Mouse (Mus musculus) left cerebral cortex, adult 18-20 months (tissue): ENCODE data around the gene Hook2. TPM values are rescaled to one million over a fixed set of nuclear protein-coding genes. Genes with fewer than 3 reads are reported as not detected.

Experiments
- DNase-seq, 2 experiments: peaks; one replicate each; pipeline ENCODE4 v3.0.0; 2021 to 2022; ENCODE audit warnings: low spot score in 2 of 2, mixed read lengths in 1 of 2
- total RNA-seq, 2 experiments: library from RNA; stranded (reverse); gene quantifications; 2 replicates each; pipeline ENCODE4 v1.2.3; 2021

The Hook2 gene
- total RNA-seq, 2 experiments from 2014 or later: 9.6 to 9.7 TPM

DNA sequence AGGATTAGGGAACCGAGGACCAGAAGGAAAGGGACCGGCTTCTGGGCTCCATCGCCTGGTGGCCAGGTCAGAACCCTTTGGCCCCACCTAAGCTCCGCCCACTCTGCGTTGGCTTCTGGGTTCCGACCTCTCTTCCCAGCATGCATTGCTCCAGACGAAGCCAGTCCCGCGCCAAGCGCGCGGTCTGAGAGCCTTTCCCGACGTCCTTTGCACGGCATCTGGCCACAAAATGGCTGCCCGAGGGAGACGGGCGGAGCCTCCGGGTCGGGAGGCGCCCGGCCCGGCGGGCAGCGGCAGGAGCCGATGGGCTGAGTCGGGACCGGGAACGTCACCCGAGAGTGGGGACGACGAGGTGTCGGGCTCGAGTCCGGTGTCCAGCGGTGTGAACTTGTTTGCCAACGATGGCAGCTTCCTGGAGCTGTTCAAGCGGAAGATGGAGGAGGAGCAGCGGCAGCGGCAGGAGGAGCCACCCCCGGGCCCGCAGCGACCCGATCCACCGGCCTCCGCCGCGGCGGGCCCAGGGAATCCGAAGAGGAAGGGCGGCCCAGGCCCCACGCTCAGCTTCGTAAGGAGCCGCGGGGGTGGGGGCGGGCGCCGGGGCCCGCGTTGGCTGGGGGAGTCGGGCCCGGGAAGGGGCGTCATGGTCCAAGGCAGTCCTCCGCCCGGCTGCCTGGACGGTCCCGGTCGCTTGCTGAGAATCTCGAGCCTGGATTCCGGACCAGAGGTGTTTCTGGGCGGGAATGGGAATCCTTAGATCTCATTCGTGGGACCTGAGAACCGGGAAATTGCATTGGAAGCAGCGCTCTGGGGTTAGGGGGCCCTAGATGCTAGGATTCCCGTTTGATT lies 36.5 kb downstream of the Hook2 start, which contains the start of gene Trir:
TSS of gene Trir (plus strand) at position 154 of the 846 bp plus-strand sequence.
- peak; percentile 95 to 96 for DNase-seq

DNA sequence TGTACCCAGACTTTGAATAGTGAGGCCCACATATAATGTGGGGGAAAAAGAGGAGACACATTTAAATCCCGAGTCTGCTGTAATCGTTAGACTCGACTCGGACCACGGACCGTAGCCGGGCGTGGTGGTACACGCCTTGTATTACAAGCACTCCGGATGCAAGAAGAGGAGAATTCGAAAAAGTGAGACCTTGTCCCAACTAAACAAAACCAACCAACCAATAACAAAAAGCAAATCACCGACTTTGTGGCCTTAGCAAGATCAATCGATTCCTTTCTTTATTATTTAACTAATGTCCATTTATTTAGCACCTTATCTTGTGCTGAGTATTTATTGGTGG lies 37.1 kb downstream of the Hook2 start:
- DNase-seq: no peak

DNA sequence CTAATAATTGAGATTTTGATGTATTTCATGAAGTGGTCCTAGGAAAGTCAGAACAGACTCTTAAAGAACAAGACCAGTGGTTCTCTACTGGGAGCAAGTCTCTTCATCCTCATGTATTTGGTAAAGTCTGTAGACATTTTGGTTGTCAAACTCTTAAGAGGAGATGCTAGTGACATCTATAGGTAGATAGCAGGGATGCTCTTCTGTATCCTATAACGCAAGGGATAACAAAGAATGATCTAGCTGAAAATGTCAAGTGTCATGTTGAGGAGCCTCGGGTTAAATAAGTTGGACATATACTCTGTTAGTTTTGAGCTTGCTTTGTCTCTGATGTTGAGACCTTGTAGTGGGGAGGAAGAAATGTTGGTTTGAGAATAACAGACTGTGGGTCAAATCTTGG lies 37.5 kb downstream of the Hook2 start:
- no peak for DNase-seq

DNA sequence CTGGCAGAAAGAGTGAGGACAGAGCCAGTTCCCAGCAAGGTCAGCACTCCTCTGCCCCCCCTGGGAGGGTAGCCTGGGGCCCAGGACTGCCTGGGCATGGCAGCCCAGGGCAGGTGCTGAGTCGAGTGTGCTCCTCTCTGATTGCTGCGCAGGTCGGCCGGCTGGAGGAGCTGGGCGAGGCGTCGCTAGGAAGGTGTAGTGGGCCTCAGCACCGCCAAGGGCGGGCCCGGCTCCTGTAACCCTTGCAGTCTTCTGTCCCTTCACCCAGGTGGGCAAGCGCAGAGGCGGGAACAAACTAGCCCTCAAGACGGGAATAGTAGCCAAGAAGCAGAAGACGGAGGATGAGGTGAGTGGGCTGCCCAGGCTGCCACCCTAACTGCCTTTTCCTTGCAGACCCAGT lies 38.9 kb downstream of the Hook2 start:
- no peak for DNase-seq

DNA sequence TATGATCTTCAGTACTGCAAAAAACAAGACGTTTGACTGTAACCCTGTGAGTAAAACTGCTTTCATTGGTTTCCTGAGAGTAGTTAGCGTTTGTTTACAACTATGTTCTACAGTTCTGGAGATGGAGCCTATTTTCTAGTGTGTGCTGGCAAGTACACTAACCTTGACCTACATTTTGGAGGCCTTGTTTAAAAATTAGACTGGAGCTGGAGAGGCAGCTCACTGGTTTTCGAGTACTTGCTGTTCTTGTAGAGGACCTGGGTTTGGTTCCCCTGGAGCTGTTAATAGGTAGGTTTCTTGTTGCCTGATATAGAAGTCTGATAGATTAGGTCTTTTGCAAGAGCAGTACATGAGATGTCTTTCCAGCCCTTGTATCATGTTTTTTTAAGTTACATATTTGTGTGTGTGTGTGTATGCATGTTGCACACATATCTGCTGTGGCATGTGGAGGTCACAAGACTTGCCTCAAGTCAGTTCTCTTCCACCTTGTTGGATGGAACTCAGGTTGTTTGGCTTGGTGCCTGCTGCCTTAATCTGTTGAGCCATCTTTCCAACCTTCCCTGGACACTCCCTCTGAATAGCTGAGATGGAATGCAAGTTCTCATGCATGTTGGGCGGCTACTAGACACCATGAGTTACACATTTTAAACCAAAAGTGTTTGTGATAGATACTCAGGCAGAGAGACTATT lies 42.4 kb downstream of the Hook2 start:
- DNase-seq: no peak

DNA sequence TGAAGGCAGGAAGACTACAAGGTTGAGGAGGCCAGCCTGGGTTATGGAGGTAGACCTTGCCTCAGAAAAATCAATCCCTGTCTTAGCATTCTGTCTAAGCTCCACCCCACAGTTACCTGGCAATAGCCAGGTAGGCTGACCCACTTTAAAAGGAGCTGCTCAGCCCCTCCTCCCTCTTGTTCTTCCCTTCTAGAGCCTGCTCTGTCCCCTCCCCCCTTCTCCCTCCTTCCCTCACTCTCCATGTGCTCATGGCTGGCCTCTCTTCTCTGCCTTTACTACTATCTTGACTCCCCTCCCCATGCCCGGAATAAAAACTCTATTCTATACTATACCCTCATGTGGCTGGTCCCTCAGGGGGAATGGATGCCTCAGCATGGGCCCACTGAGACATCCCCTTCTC lies 43.5 kb downstream of the Hook2 start:
- DNase-seq: no peak

DNA sequence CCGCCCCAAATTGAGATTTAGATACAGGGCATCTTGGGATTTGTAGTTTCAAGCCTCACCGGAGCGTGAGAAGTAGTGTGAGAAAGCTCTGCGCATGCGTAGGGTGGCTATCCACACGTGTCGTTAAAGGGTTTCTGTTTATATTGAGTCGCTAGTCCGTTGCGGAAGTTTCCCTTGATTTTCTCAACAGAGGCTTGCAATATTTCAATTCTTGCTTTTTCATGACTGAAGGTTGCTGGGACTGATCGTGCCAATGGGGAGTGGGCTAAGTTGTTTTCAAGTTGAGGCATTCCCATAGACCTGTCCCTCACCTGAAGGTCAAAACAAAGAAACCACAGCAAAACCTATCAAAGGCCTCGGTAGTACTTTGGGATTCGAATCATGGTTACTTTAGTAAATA lies 44.4 kb downstream of the Hook2 start:
- DNase-seq: peak; percentile 63

DNA sequence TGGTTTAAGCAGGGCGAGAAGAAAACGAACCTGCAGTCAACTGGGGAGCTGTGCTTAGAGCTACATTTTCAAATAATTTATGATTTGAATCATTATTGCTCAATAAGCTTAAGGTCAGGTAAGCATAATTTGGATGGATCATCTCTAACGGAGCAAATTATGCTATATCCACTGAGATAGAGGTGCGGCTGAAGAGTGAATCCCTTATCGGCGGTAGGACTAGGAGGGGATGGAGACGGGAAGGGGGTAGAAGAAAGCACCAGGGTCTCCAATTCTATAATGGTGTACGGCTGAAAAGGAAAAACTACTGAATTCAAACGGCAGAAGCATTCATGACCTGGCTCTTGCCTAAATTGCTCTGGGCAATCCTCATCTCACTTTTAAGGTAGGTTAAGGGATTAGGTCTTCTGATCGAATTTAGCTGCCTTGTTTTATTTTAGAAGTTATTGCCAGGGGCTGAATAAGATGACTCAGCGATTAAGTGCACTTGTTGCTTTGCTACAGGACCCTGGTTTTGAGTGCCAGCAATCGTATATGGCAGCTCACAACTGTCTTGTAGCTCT lies 44.8 kb downstream of the Hook2 start:
- no peak for DNase-seq

DNA sequence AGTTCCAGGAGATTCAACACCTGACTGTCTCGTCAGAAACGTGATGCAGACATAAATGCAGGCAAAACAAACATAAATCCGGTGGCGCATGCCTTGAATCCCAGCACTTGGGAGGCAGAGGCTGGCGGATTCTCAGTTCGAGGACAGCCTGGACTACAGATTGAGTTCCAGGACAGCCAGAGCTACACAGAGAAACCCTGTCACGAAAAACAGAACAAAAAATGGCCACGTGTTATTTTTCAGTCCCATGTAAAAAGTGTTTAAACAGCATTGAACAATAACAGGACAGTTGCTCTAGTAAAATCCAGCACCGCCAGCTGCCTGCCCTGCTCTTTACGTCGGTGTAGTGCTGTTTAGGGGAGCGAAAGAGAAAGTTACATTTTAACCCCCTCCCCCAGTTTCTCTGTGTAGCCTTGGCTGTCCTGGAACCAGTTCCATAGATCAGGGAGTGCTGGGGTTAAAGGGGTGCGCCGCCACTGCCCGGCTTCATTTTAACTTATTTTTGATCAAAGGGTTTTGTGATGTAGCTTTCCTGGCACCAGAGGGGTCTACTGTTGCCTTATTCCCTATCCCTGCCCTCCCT lies 45.4 kb downstream of the Hook2 start:
- no peak for DNase-seq

DNA sequence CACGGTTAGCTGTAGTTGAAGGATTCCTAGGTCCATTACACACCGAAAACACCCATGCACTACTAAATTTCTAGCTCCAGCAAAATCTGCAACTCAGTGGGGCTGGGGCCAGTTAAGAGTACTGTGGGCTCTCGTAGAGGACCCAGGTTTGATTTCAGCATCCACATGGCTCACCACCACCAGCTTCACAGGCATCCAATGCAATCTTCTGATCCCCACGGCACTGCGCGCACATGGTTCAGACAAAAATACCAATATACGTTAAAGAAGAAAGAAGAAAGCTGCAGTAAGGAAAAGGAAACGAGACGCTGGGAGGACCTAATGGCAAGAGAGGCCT lies 45.9 kb downstream of the Hook2 start:
- DNase-seq: no peak

DNA sequence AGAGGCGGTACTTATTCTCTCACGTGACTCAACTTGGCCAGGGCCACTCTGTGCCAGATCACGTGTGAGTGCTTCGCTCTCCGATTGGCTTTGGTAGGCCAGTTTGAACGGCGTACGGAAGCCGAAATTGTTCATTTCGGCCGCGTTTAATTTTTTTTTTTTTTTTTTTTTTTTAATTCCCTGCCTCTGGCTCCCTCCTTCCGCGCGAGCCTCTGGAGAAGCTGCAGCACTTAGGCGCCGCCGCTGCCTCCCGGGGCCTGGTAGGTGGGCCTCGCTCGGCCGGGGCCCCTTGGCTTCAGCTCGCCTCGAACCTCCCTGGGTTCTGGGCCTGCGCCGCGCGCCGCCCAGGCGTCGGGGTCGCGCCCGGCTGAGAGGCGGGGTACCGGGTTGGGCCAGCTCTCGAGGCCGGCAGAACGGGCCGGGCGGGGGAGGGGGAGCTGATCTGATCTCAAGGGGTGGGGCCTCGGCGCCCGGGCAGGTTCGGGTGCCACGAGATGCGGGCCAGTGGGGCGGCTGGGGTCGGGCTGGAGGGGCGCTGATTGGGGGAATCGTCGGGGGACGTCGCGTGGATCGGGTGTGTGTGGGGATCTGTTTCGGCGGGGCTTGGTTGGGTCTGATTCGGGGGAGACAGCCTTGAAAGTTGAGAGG lies 46.4 kb downstream of the Hook2 start, which contains the start of gene Tnpo2:
TSS of gene Tnpo2 (plus strand) at position 198 of the 648 bp plus-strand sequence.
- peak; percentile 88 to 90 for DNase-seq

DNA sequence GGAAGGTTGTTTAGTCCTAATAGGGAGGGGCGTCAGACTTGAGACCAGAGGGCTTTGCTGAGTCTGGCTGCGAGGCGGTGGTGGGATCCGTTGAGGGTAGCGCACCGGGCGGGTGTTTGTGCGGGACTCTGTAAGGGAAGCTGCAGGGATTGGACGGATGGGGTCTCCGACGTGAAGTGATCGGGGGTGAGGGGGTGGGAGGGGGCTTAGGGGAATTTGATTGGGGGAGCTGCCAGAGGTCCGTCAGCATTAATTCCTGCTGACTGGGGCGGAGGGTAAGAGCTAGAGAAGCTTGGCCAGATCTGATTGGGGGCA lies 46.9 kb downstream of the Hook2 start:
- DNase-seq: peak in 1 of 2 experiments; percentile 34

DNA sequence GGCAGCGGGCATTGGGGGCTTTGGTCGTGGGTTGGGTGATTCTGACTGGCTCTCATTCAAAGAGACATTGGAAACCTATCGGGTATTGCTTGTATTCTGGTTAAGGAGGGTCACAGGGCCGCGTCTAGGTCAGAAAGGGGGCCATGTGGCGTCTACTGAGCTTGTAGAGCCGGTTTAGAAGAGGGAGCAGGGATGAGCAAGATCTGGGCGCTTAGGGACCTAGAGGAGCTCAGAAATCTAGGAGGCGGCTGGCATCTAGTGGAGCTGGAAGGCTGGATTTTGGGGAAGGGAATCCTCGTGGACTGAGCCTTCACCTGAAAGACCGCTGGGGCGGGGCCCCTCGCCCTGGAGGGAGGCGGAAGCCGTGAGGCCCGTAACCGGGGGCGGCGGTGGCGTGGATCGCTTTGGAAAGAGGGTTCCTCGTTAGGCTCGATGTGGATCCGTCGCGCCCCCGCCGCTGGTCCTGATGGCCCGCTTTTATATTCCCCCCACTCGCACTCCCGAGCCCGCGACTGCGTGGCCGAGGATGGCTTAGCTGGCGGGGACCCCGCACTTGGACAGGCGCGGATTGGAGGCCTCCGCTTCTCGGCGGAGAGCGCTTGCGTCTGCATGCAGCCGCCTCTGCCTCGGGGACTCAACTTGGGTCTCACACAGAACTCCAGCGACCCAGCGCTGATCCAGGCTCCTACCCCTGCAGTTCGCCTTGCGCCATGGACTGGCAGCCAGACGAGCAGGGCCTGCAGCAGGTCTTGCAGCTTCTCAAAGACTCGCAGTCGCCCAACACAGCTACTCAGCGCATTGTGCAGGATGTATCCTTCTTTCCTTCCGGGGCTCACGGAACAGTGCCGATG lies 47.5 kb downstream of the Hook2 start:
- DNase-seq: peak; percentile 49 to 67

DNA sequence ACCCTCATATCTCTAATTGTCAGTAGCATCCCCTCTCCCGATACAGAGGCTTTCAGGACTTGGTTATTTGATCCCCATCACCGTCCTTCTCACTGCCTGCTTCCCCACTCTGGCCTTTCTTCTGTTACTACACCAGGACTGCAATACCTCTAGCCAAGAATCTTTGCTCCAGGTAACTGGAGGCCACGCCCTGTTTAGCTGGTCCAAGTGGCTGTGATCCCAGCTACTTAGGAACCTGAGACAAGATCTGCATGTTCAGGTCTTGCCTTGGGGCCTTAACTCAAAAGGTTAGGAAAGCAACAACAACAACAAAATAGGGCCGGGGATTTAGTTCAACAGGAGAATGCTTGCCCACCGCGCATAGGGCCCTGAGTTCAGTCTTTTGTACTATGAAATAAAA lies 53.2 kb downstream of the Hook2 start:
- no peak for DNase-seq

Other genes with a start within 250 kb of the Hook2 start
- gene Nfix, start 190.3 kb upstream of the Hook2 start, total RNA-seq: 100 to 1,000 TPM; 291 to 300 TPM
- 10 to 100 TPM; 10.2 to 10.8 TPM for gene Dand5, start 167.8 kb upstream of the Hook2 start, total RNA-seq
- 10 to 100 TPM; 26.6 to 28.5 TPM for gene Gadd45gip1, start 159.1 kb upstream of the Hook2 start, total RNA-seq
- 10 to 100 TPM; 78.9 to 79.8 TPM for gene Rad23a, start 149.9 kb upstream of the Hook2 start, total RNA-seq
- 100 to 1,000 TPM; 456 to 475 TPM for gene Calr, start 143.7 kb upstream of the Hook2 start, total RNA-seq
- 10 to 100 TPM; 45.8 to 48.2 TPM for gene Farsa, start 133.6 kb upstream of the Hook2 start, total RNA-seq
- gene Syce2, start 118.5 kb upstream of the Hook2 start, total RNA-seq: 1 to 10 TPM; 6.7 to 8.4 TPM
- 10 to 100 TPM; 34.8 to 39.1 TPM for gene Gcdh, start 96.7 kb upstream of the Hook2 start, total RNA-seq
- under 1 TPM in 1 of 2 experiments, not detected in 1; 0.28 TPM for gene Klf1, start 88.7 kb upstream of the Hook2 start, total RNA-seq
- 1 to 10 TPM; 3.2 to 3.7 TPM for gene Dnase2a, start 82.0 kb upstream of the Hook2 start, total RNA-seq
- 10 to 100 TPM; 75.6 to 83.6 TPM for gene Mast1, start 53.2 kb upstream of the Hook2 start, total RNA-seq
- gene Rtbdn, start 43.6 kb upstream of the Hook2 start, total RNA-seq: 1 to 10 TPM in 1 of 2 experiments, under 1 TPM in 1; 0.91 to 1.3 TPM
- not detected for gene Gm49661, start 21.2 kb upstream of the Hook2 start, total RNA-seq
- 100 to 1,000 TPM; 338 to 344 TPM for gene Prdx2, start 21.0 kb upstream of the Hook2 start, total RNA-seq
- 10 to 100 TPM; 45.8 to 59.8 TPM for gene Rnaseh2a, start 20.8 kb upstream of the Hook2 start, total RNA-seq
- gene Junb, start 11.9 kb upstream of the Hook2 start, total RNA-seq: 100 to 1,000 TPM; 119 to 130 TPM
- not detected for gene Best2, start 23.9 kb downstream of the Hook2 start, total RNA-seq
- 100 to 1,000 TPM; 130 to 138 TPM for gene Asna1, start 34.7 kb downstream of the Hook2 start, total RNA-seq
- 100 to 1,000 TPM; 129 to 134 TPM for gene Trir, start 36.2 kb downstream of the Hook2 start, total RNA-seq
- gene Tnpo2, start 46.3 kb downstream of the Hook2 start, total RNA-seq: 100 to 1,000 TPM; 171 to 176 TPM
- 10 to 100 TPM; 16.2 to 17.5 TPM for gene Fbxw9, start 69.5 kb downstream of the Hook2 start, total RNA-seq
- gene Gm5741, start 77.4 kb downstream of the Hook2 start, total RNA-seq: not detected
- gene Dhps, start 81.2 kb downstream of the Hook2 start, total RNA-seq: 10 to 100 TPM; 63.8 to 68.7 TPM
- 10 to 100 TPM; 58.4 to 64.3 TPM for gene Wdr83os, start 90.1 kb downstream of the Hook2 start, total RNA-seq
- 10 to 100 TPM; 24.3 to 24.5 TPM for gene Wdr83, start 90.7 kb downstream of the Hook2 start, total RNA-seq
- 10 to 100 TPM; 30.8 to 36.9 TPM for gene Man2b1, start 92.7 kb downstream of the Hook2 start, total RNA-seq
- 1 to 10 TPM; 7.8 to 8.8 TPM for gene Zfp791, start 132.5 kb downstream of the Hook2 start, total RNA-seq
- not detected for gene Cks1brt, start 161.3 kb downstream of the Hook2 start, total RNA-seq
- not detected for gene Olfr371, start 235.4 kb downstream of the Hook2 start, total RNA-seq